Mouse (Mus musculus): ENCODE results near the gene Flnb.

Flnb gene

GRCm38 (mm10) chr14:7862226-7862625, 44.5 kb downstream of the Flnb start:
- in situ Hi-C loops (cut with MboI, MseI), result loop anchor here (5.0 kb wide), 1 partner anchor 35 kb away; no protein-coding TSS in a partner anchor

DNA sequence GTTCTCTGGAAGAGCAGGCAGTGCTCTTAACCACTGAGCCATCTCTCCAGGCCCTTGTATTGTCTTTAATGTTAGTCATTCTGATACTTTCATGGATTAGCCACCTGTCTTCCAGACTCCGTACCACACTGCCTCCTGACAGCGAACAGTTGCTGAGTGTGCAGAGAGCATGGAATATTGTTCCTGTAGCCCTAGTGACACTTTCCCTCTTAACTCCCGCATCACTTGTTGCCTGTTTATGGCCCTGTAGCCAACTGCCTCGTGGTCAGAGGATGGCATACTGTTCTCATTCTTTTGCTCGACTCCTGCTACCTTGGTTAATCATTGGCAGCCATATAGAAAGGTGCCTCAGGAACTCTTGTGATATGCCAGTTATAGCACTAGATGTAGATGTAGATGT, 45.4 kb downstream of the Flnb start:
- in situ Hi-C loops (cut with MboI, MseI), result loop anchor here (5.0 kb wide), 1 partner anchor 36 kb away; no protein-coding TSS in a partner anchor

DNA sequence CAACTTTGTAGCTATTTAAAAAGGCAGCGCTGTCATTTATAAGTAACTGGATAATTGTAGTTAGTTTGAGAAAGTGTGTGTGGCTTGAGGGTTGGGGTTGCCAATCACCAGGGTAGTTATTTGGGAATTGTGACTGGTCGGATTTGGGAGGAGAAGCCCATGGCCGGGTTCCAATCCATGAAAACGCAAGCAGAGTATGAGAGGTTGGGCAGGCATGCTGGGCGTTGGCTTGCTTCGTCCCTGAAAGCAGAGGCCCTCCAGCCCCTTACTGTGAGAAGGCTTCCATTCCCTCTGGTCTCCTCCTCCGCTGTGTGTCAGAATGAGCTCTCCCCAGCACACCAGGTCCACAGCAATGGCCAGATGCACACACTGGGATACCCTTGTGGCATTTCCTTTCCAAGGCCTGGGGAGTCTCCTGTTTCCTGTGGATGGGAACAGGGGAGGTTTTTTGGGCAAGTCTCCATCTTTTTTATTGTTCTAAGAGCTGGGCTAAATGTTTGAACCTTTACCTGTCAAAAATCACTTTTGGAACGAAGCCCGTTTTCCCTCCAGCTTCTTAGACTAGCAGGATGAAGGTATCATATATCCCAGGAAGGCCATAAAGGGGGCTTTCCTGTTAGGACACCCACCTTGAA, 46.2 kb downstream of the Flnb start:
- in situ Hi-C loops (cut with MboI, MseI), result loop anchor here (5.0 kb wide), 1 partner anchor 37 kb away; no protein-coding TSS in a partner anchor

GRCm38 (mm10) chr14:7864506-7864899, 46.7 kb downstream of the Flnb start:
- in situ Hi-C loops (cut with MboI, MseI), result loop anchor here (5.0 kb wide), 1 partner anchor 37 kb away; no protein-coding TSS in a partner anchor

DNA sequence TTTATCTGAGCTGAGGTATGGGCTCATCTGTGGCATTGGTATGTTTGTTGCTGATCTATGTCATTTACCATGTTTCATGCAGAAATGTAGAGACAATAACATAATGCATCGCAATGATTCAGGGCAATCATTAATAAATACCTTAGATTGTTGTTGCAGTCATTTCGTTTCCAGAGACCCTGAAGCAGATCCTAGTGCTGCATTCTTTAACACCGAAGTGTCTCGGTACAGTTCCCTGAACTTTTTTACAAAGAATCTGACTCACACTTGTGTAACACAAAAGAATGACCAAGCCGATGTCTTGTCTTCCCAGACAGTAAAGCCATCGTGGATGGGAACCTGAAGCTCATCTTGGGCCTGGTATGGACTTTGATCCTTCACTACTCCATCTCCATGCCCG, 49.5 kb downstream of the Flnb start:
- in situ Hi-C loops (cut with MboI, MseI), result no loop called here

- in situ Hi-C loops (cut with MboI, MseI), result no loop called here
Observed at GRCm38 (mm10) chr14:7867841-7868240, 50.1 kb downstream of the Flnb start.

- in situ Hi-C loops (cut with MboI, MseI), result no loop called here
Observed at GRCm38 (mm10) chr14:7869796-7870195, 52.0 kb downstream of the Flnb start.

DNA sequence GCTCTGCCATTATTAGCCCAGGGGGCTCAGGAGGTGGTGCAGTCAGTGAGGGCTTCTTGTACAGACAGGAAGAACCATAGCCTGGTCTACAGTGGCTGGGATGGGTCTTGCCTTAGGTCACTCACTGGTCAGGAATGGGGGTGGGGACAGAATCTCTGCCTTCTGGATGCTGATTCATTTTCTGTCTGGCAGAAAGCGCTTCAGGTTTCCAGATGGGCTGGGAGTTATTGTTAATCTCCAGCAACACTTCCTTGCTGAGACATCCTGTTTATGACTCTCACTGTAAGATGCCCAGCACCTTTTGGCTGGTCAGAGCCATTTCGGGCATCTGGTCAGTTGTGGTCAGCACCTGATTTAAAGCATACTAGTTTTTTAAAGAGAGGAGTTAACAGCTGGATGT, 55.8 kb downstream of the Flnb start:
- in situ Hi-C loops (cut with MboI, MseI), result no loop called here

GRCm38 (mm10) chr14:7874495-7874894, 56.7 kb downstream of the Flnb start:
- in situ Hi-C loops (cut with MboI, MseI), result no loop called here

DNA sequence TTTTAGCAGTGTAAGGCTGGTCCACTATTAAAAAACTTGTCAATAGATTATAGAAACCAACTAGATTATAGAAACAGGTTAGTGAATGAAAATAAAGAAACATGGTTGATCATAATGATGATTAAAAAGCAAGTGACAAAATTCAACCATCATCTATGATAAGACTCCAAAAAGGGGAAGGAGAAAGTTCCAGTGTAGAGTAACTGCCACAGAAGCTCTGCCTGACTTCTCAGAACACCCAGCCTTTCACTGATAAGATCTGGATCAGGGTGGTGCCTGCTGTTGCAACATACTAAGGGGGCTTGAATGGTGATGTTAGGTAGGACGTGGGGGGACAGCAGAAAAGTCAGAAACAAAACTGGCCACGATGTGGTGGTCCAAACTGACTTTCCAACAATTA, 60.2 kb downstream of the Flnb start:
- in situ Hi-C loops (cut with MboI, MseI), result no loop called here

GRCm38 (mm10) chr14:7880389-7880788, 62.6 kb downstream of the Flnb start:
- in situ Hi-C loops (cut with MboI, MseI), result no loop called here

GRCm38 (mm10) chr14:7881533-7881932, 63.8 kb downstream of the Flnb start:
- in situ Hi-C loops (cut with MboI, MseI), result no loop called here

DNA sequence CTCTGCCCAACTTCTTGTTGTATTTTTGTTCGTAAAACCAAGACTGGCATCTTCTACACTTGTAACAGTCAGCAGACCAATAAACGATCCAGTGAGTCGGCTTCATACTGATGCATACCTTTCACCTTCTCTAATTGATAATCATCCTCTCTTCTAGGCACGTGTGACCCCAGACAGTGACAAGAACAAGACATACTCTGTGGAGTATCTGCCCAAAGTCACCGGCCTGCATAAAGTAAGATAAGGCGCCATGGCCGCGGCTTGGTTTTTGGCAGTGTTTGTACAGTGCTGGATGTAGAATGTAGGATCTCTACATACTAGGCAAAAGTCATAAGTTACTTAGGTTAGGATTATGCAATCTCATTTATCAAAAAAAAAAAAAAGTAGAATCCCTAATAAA, 64.3 kb downstream of the Flnb start:
- in situ Hi-C loops (cut with MboI, MseI), result no loop called here

DNA sequence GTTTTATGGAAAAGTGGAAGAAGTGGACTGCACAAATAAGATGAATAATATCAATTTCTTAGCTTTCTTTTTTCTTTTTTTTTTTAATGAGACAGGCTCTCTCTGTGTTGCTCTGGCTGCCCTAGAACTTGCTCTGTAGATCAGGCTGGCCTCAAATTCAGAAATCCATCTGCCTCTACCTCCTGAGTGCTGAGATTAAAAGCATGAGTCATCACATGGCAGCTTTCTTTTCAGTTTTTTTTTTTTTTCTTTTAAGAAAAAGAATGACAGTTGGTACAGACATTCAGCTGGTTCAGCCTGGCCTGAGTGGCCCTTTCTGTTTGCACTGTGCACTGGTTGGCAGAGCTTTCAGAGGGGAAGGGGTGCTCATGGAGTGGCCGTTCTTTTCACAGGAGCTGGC, 66.4 kb downstream of the Flnb start:
- in situ Hi-C loops (cut with MboI, MseI), result no loop called here

DNA sequence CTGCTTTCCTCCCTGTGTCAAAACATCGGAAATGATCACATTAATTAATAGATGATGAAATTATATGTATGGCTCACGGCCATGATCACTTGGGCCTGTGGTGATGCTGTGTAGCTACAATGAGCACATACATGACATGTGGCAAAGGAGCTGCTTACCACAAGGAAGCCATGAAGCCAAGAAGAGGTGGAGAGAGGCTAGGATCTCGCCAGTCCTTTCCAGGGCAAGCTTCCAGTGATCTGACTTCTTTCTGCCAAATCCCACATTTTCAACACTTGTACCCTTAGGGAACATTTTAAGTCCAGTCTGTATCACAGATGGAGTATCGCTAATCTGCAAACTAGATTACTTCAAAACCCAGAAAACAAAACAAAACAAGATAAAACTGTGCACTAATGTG, 67.1 kb downstream of the Flnb start:
- in situ Hi-C loops (cut with MboI, MseI), result no loop called here

DNA sequence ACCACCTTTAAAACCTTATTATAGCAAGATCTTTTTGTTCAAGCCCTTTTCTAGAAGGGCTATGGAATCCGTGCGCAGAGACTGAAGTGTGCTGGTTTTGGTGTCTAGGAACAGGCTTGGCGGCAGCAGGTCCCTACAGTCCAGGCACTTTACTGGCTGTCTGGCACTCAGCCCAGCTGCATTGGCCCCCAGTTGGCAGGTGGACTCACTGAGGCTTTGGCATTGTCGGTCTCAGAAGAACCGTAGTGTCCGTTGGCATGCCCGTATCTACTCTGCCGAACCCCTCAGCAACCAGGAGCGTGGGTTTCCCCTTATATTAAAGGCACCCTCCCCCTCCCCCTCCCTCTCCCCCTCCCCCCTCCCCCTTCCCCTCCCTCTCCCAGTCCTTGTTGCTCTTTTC, 67.8 kb downstream of the Flnb start:
- in situ Hi-C loops (cut with MboI, MseI), result no loop called here

DNA sequence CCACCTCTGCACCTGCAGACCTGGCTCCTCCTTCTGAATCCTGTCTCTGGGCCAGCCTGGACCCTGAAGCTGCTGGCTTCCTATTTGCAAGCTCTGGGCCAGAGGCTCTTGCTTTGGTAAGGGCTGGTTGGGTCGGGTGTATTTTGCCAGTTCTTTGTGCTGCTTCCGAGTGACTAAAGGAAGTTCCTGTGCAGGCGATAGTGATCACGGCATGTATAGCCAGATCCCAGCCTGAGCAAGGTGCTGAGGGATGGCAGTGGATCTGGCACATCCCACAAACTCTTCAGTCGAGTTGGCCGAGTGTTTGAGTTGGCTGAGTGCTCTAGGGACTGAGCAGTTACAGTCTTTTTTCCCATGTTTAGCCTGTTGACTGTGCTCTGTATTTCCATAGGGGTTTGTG, 68.3 kb downstream of the Flnb start:
- in situ Hi-C loops (cut with MboI, MseI), result no loop called here

GRCm38 (mm10) chr14:7887171-7887570, 69.4 kb downstream of the Flnb start:
- in situ Hi-C loops (cut with MboI, MseI), result no loop called here

- in situ Hi-C loops (cut with MboI, MseI), result no loop called here
Observed at GRCm38 (mm10) chr14:7888294-7888693, 70.5 kb downstream of the Flnb start.

- in situ Hi-C loops (cut with MboI, MseI), result no loop called here
Observed at GRCm38 (mm10) chr14:7888811-7889651, 71.3 kb downstream of the Flnb start.

GRCm38 (mm10) chr14:7889834-7890233, 72.1 kb downstream of the Flnb start:
- in situ Hi-C loops (cut with MboI, MseI), result no loop called here

DNA sequence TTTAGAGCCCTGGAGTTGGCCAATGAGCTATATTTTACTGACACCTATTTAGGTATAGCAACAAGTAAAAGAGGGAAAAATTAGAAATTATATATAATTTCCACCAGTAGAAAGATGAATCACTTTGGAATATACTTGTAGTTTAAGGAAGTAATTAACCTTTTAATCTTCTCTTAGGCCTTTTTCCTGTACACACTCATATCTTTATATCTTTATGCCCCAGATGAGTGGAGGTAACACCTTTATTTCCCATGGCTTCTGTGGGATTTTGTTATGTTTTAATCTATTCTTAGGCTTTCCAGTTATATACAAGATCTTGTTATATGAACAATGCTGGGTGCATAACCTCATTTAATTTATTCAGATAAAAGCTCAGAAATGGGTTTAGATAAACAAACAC, 73.6 kb downstream of the Flnb start:
- in situ Hi-C loops (cut with MboI, MseI), result no loop called here

DNA sequence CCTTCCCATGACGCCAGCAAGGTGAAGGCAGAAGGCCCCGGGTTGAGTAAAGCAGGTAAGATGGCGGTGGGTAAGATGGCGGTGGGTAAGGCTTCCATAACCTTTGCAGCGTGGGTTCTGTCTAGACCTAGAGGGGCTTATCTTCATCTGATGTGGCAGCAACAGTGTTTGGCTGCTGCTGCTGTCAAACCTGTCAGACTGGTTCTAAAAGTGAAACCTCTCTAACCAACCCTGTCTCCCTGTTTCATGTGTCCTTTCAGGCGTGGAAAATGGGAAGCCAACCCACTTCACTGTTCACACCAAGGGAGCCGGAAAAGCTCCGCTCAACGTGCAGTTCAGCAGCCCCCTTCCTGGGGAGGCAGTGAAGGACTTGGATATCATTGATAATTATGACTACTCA, 78.4 kb downstream of the Flnb start:
- in situ Hi-C loops (cut with MboI, MseI), result no loop called here

Measured in T-helper 2 cell (primary cell).